ENCODE assay signal across 8 mouse cellular contexts in genomic region chr12:16643508-16644345, GRCm38 (mm10). TPM values are rescaled to one million over a fixed set of nuclear protein-coding genes. Genes with fewer than 3 reads are reported as not detected.
A peak's percentile ranks its signal among the peaks of the same experiment; 100 is the strongest.
DNase-seq lines count a peak whose midpoint lies in the region; ATAC-seq and TF ChIP-seq lines count a peak whose summit lies in the region.
"Had no signal": no experiment of that assay in that cellular context is flagged by ENCODE, and none has a peak within 500 bp of the region (broad histone marks: within the 10 kb centered on the region; RNA-seq: fewer than 3 reads in every experiment).

No protein-coding gene starts in this region.

- peak; percentile 24 for DNase-seq in lung, postnatal 0 days (ENCODE audit: low spot score)
- no peak for DNase-seq in lung, postnatal 36 days
- DNase-seq in forebrain, postnatal 0 days = peak; percentile 74
- peak; percentile 82 for DNase-seq in heart, postnatal 4 days
- peak; percentile 30 for DNase-seq in testis, postnatal 14 days (ENCODE audit: low spot score)
- no peak for DNase-seq in spleen, postnatal 4 days (ENCODE audit: low spot score in 2 of 2)

- ATAC-seq in lung, postnatal 0 days = peak; percentile 61
- ATAC-seq in forebrain, postnatal 0 days = peak; percentile 88
- peak; percentile 68 for ATAC-seq in midbrain, embryonic 12.5 days (ENCODE audit: low FRiP score, low read depth)

- no peak overlapping the region for H3K4me3 ChIP-seq in lung, postnatal 0 days (ENCODE audit: low read depth, low read length)
- no peak overlapping the region for H3K4me3 ChIP-seq in forebrain, postnatal 0 days (ENCODE audit: low read depth, low read length)
- no peak overlapping the region for H3K4me3 ChIP-seq in midbrain, embryonic 12.5 days
- H3K4me3 ChIP-seq: megakaryocyte, embryonic 14.5 days had no signal

- 41% methylated on average over 12 of the region's 12 CpGs for WGBS in lung, postnatal 0 days
- 28% methylated on average over 12 of the region's 12 CpGs for WGBS in forebrain, postnatal 0 days
- 52% methylated on average over 12 of the region's 12 CpGs for WGBS in midbrain, embryonic 12.5 days

- no peaks in the 10 kb centered on the region for H3K9me3 ChIP-seq in lung, postnatal 0 days (ENCODE audit: low read length)
- no peaks in the 10 kb centered on the region for H3K9me3 ChIP-seq in forebrain, postnatal 0 days (ENCODE audit: low read length)
- H3K9me3 ChIP-seq in midbrain, embryonic 12.5 days = no peaks in the 10 kb centered on the region
- H3K9me3 ChIP-seq: megakaryocyte, embryonic 14.5 days had no signal

- H3K27me3 ChIP-seq in lung, postnatal 0 days (replicated peaks; ENCODE audit: insufficient read depth, low read length) = no peaks in the 10 kb centered on the region
- no peaks in the 10 kb centered on the region for H3K27me3 ChIP-seq in forebrain, postnatal 0 days (ENCODE audit: insufficient read depth, low read length)
- H3K27me3 ChIP-seq in midbrain, embryonic 12.5 days = no peaks in the 10 kb centered on the region

- H3K27ac ChIP-seq in lung, postnatal 0 days (ENCODE audit: low read length) = no peak overlapping the region
- peak overlapping the region; percentile 59; the same call in 1 of the 2 replicates for H3K27ac ChIP-seq in forebrain, postnatal 0 days (ENCODE audit: low read depth, low read length)
- peak overlapping the region; percentile 40 for H3K27ac ChIP-seq in midbrain, embryonic 12.5 days (replicated peaks)

- no peaks in the 10 kb centered on the region for H3K4me1 ChIP-seq in lung, postnatal 0 days (ENCODE audit: insufficient read depth, low read depth, low read length)
- 0 out of 2 replicates have a peak, but pooled peaks cover 6% of the 10 kb centered on the region for H3K4me1 ChIP-seq in forebrain, postnatal 0 days (ENCODE audit: insufficient read depth)
- peaks cover 10% of the 10 kb centered on the region for H3K4me1 ChIP-seq in midbrain, embryonic 12.5 days
- H3K4me1 ChIP-seq: megakaryocyte, embryonic 14.5 days had no signal

- no peak overlapping the region for H3K9ac ChIP-seq in lung, postnatal 0 days (replicated peaks; ENCODE audit: low read depth)
- 0 out of 2 replicates have a peak overlapping the region, but pooled peaks have one; percentile 6 for H3K9ac ChIP-seq in forebrain, postnatal 0 days
- no peak overlapping the region for H3K9ac ChIP-seq in midbrain, embryonic 12.5 days (replicated peaks)

- no peaks in the 10 kb centered on the region for H3K36me3 ChIP-seq in lung, postnatal 0 days (ENCODE audit: insufficient read depth, low read length)
- H3K36me3 ChIP-seq in forebrain, postnatal 0 days (ENCODE audit: insufficient read depth) = no peaks in the 10 kb centered on the region
- no peaks in the 10 kb centered on the region for H3K36me3 ChIP-seq in midbrain, embryonic 12.5 days

- no peak overlapping the region for H3K4me2 ChIP-seq in lung, postnatal 0 days (replicated peaks; ENCODE audit: low read depth, low read length)
- no peak overlapping the region for H3K4me2 ChIP-seq in forebrain, postnatal 0 days (ENCODE audit: low read depth)
- H3K4me2 ChIP-seq in midbrain, embryonic 12.5 days (replicated peaks) = no peak overlapping the region

- 0 out of 2 replicates have a peak, but pooled peaks have one; percentile 15 for TF ChIP-seq EP300 in lung, postnatal 0 days (IDR thresholded peaks at IDR 0.05)

- TF ChIP-seq CTCF in lung, postnatal 0 days (IDR thresholded peaks at IDR 0.05) = no peak
- TF ChIP-seq CTCF in forebrain, postnatal 0 days (IDR thresholded peaks at IDR 0.05; ENCODE audit: low read depth) = no peak

RNA-seq across cellular contexts. Expression of gene Ntsr2, which starts 9.5 kb away (rescaled TPM):
- polyA plus RNA-seq in lung, postnatal 0 days (2015; fragmentation: Nextera tagmentation; extraction: Ambion mirVana) = 0.39 and 0.48 TPM in 2 replicates
- total RNA-seq in forebrain, postnatal 0 days (2014; rRNA removed) = 4.5 and 7.1 TPM in 2 replicates
- 4.9 and 8.7 TPM in 2 replicates for polyA plus RNA-seq in forebrain, postnatal 0 days (2015; fragmentation: Nextera tagmentation; extraction: Ambion mirVana)
- 1 to 10 TPM; 2.2 to 2.3 TPM for total RNA-seq in heart, postnatal 4 days (2021)
- 0.14 TPM in 1 of 2 replicates, not detected in the other for polyA plus RNA-seq in midbrain, embryonic 12.5 days (2016; fragmentation: Nextera tagmentation; extraction: Ambion mirVana)

RNA-seq across cellular contexts. Expression of gene Lpin1, which starts 33.0 kb away (rescaled TPM):
- 7.3 and 9.0 TPM in 2 replicates for polyA plus RNA-seq in lung, postnatal 0 days (2015; fragmentation: Nextera tagmentation; extraction: Ambion mirVana)
- 14.5 and 15.4 TPM in 2 replicates for total RNA-seq in forebrain, postnatal 0 days (2014; rRNA removed)
- polyA plus RNA-seq in forebrain, postnatal 0 days (2015; fragmentation: Nextera tagmentation; extraction: Ambion mirVana) = 5.5 and 8.4 TPM in 2 replicates
- 10 to 100 TPM; 24.5 to 25.4 TPM for total RNA-seq in heart, postnatal 4 days (2021)
- 16.8 and 17.8 TPM in 2 replicates for polyA plus RNA-seq in midbrain, embryonic 12.5 days (2016; fragmentation: Nextera tagmentation; extraction: Ambion mirVana)

Comparison
In these comparisons a context has a peak if more than half of its experiments do, and no peak if none do; other contexts are left out.
1. DNase-seq: peak in lung, postnatal 0 days (single experiment), forebrain, postnatal 0 days (single experiment), heart, postnatal 4 days (single experiment) and testis, postnatal 14 days (single experiment); none in lung, postnatal 36 days (single experiment) and spleen, postnatal 4 days (0 of 2).
2. Peak in every context shown above with its lines, with median percentiles within 50 percentile points of each other: ATAC-seq.